ENCODE assay signal across 12 mouse cellular contexts in the genomic region with DNA sequence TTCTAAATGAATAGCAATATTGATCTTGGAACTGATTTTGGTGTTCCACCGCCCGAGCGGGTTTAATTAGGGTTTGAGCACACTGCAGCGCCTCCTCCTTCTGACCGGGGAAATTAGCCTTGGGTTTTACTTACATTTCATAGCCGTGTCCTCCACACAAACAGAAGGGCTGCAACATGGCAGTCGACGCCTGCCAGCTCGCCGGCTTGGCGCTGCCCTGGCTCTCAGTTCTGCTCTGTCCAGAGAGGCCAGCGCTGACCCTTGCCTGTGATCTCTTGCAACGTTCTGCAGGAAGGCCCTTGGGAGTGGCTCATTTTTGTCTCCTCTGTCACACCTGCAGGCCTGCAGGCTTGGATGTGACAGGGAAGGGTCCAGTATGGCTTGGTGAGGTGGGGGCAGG.
DNase-seq lines count a peak whose midpoint lies in the region; ATAC-seq and TF ChIP-seq lines count a peak whose summit lies in the region.
"Had no signal": no experiment of that assay in that cellular context is flagged by ENCODE, and none has a peak within 500 bp of the region (broad histone marks: within the 10 kb centered on the region; RNA-seq: fewer than 3 reads in every experiment).

No protein-coding gene starts in this region.

- peak overlapping the region; percentile 64 for H3K27ac ChIP-seq in heart, embryonic 10.5 days
- no peak overlapping the region for H3K27ac ChIP-seq in heart, embryonic 11.5 days (ENCODE audit: low read depth, low read length)
- peak overlapping the region; percentile 74 for H3K27ac ChIP-seq in hindbrain, postnatal 0 days
- no peak overlapping the region for H3K27ac ChIP-seq in heart, adult 2 months
- H3K27ac ChIP-seq: limb, embryonic 13.5 days; stomach, embryonic 15.5 days had no signal

- TF ChIP-seq EP300 in heart, adult 2 months (IDR thresholded peaks at IDR 0.05; ENCODE audit: insufficient read depth, low read depth, low read length): no peak

- no peak for ATAC-seq in heart, embryonic 11.5 days (replicated peaks; ENCODE audit: insufficient number of reproducible peaks, low FRiP score, low TSS enrichment)
- ATAC-seq in cerebellum, adult (ENCODE audit: insufficient number of reproducible peaks, low FRiP score, low TSS enrichment): peak; percentile 49; the same call in 1 of the 2 replicates
- ATAC-seq in hindbrain, postnatal 0 days: peak; percentile 18
- no peak for ATAC-seq in megakaryocyte, adult 5-6 weeks (ENCODE audit: poor library complexity, severe bottlenecking)

- no peak for TF ChIP-seq POLR2A in heart, adult 2 months (IDR thresholded peaks at IDR 0.05; ENCODE audit: insufficient read depth, low read depth, low read length)

- H3K9ac ChIP-seq in heart, embryonic 11.5 days (ENCODE audit: low read depth, low read length): no peak overlapping the region
- no peak overlapping the region for H3K9ac ChIP-seq in hindbrain, postnatal 0 days (replicated peaks; ENCODE audit: low read length)
- no peak overlapping the region for H3K9ac ChIP-seq in heart, adult 2 months (ENCODE audit: low read depth, low read length)
- H3K9ac ChIP-seq: limb, embryonic 13.5 days; lung, embryonic 14.5 days; stomach, embryonic 15.5 days had no signal

- H3K79me2 ChIP-seq in heart, adult 2 months (replicated peaks; ENCODE audit: control insufficient read depth, insufficient read depth, low read length): no peaks in the 10 kb centered on the region

- H3K4me1 ChIP-seq in heart, embryonic 10.5 days: peaks cover 54% of the 10 kb centered on the region
- H3K4me1 ChIP-seq in heart, embryonic 11.5 days (ENCODE audit: control insufficient read depth, insufficient read depth, low read length): peaks cover 10% of the 10 kb centered on the region
- H3K4me1 ChIP-seq in hindbrain, postnatal 0 days (ENCODE audit: insufficient read depth, low read length): peaks cover 20% of the 10 kb centered on the region
- peaks cover 17% of the 10 kb centered on the region for H3K4me1 ChIP-seq in heart, adult 2 months (ENCODE audit: control insufficient read depth, insufficient read depth, low read length)

- peaks cover 15% of the 10 kb centered on the region for H3K27me3 ChIP-seq in heart, embryonic 10.5 days (ENCODE audit: insufficient read depth, poor library complexity, severe bottlenecking)
- H3K27me3 ChIP-seq in heart, embryonic 11.5 days (ENCODE audit: control insufficient read depth, insufficient read depth, low read length): no peaks in the 10 kb centered on the region
- no peaks in the 10 kb centered on the region for H3K27me3 ChIP-seq in hindbrain, postnatal 0 days (ENCODE audit: insufficient read depth, low read length)
- no peaks in the 10 kb centered on the region for H3K27me3 ChIP-seq in heart, adult 2 months (ENCODE audit: control insufficient read depth, insufficient read depth, low read length)
- H3K27me3 ChIP-seq: stomach, embryonic 15.5 days had no signal

- no peak overlapping the region for H3K4me3 ChIP-seq in heart, embryonic 10.5 days
- H3K4me3 ChIP-seq in heart, embryonic 11.5 days (ENCODE audit: low read depth, low read length): no peak overlapping the region
- H3K4me3 ChIP-seq in hindbrain, postnatal 0 days (ENCODE audit: low read length): no peak overlapping the region
- H3K4me3 ChIP-seq in heart, adult 2 months: no peak overlapping the region
- H3K4me3 ChIP-seq: limb, embryonic 13.5 days; stomach, embryonic 15.5 days had no signal

- no peak overlapping the region for H3K4me2 ChIP-seq in heart, embryonic 11.5 days
- H3K4me2 ChIP-seq in hindbrain, postnatal 0 days (ENCODE audit: low read depth, low read length): no peak overlapping the region
- H3K4me2 ChIP-seq: limb, embryonic 13.5 days; lung, embryonic 14.5 days had no signal

- intact Hi-C loops in heart, adult 2 months (cut with DNase I): loop anchor here (1.0 to 2.0 kb wide), 6 partner anchors 47 to 434 kb away; no protein-coding TSS in a partner anchor

- H3K9me3 ChIP-seq in heart, embryonic 10.5 days: no peaks in the 10 kb centered on the region
- no peaks in the 10 kb centered on the region for H3K9me3 ChIP-seq in heart, embryonic 11.5 days (replicated peaks; ENCODE audit: control insufficient read depth, low read length)
- H3K9me3 ChIP-seq in hindbrain, postnatal 0 days (ENCODE audit: low read length): no peaks in the 10 kb centered on the region
- H3K9me3 ChIP-seq: limb, embryonic 13.5 days; stomach, embryonic 15.5 days had no signal

- WGBS in heart, embryonic 10.5 days: 75% methylated on average over 13 of the region's 13 CpGs
- 79% methylated on average over 13 of the region's 13 CpGs for WGBS in heart, embryonic 11.5 days (ENCODE audit: insufficient replicate concordance)
- WGBS in hindbrain, postnatal 0 days: 45% methylated on average over 13 of the region's 13 CpGs
- WGBS in heart, adult 2 months: 82% methylated on average over 13 of the region's 13 CpGs

- TF ChIP-seq CTCF in hindbrain, postnatal 0 days (IDR thresholded peaks at IDR 0.05; ENCODE audit: low read depth): peak; percentile 26; the same call in 1 of the 2 replicates
- no peak for TF ChIP-seq CTCF in heart, adult 2 months (IDR thresholded peaks at IDR 0.05)

- no peaks in the 10 kb centered on the region for H3K36me3 ChIP-seq in heart, embryonic 10.5 days
- no peaks in the 10 kb centered on the region for H3K36me3 ChIP-seq in heart, embryonic 11.5 days (ENCODE audit: control insufficient read depth, insufficient read depth, low read length)
- no peaks in the 10 kb centered on the region for H3K36me3 ChIP-seq in hindbrain, postnatal 0 days (ENCODE audit: insufficient read depth, low read length)
- H3K36me3 ChIP-seq in heart, adult 2 months (ENCODE audit: control insufficient read depth, insufficient read depth, low read length): no peaks in the 10 kb centered on the region
- H3K36me3 ChIP-seq: limb, embryonic 13.5 days; stomach, embryonic 15.5 days had no signal

- no peak for DNase-seq in heart, embryonic 10.5 days (ENCODE audit: low spot score)
- peak; percentile 50 to 51 for DNase-seq in cerebellum, postnatal 36 days
- peak; percentile 66 for DNase-seq in hindbrain, postnatal 0 days (ENCODE audit: low spot score)
- DNase-seq in frontal cortex, postnatal 14 days (ENCODE audit: low spot score in 2 of 2): no peak
- no peak for DNase-seq in heart, adult 2 months
- DNase-seq: kidney, adult 9 months; lung, embryonic 14.5 days had no signal

Comparison
In these comparisons a context has a peak if more than half of its experiments do, and no peak if none do; other contexts are left out.
1. H3K27ac ChIP-seq: peak in heart, embryonic 10.5 days (single experiment) and hindbrain, postnatal 0 days (single experiment); none in heart, embryonic 11.5 days (single experiment) and heart, adult 2 months (single experiment).
2. DNase-seq: peak in cerebellum, postnatal 36 days (2 of 2) and hindbrain, postnatal 0 days (single experiment); none in heart, embryonic 10.5 days (single experiment), frontal cortex, postnatal 14 days (0 of 2) and heart, adult 2 months (0 of 2).
3. ATAC-seq: peak in cerebellum, adult (single experiment) and hindbrain, postnatal 0 days (single experiment); none in heart, embryonic 11.5 days (single experiment) and megakaryocyte, adult 5-6 weeks (single experiment).